Mouse (Mus musculus) hindbrain, embryonic 11.5 days (tissue): ENCODE results near the gene 1700024G13Rik. TPM values are rescaled to one million over a fixed set of nuclear protein-coding genes. Genes with fewer than 3 reads are reported as not detected.
"Not testable (repeated sequence)": the region's sequence is repeated elsewhere in the genome, so short reads cannot be mapped to it uniquely, and the experiment has no call there.

Source experiments
- ATAC-seq: fragments of 200-750 bp; cut with Nextera tagmentation; 2 replicates; pipeline ENCODE4 v1.8.0; 2017; ENCODE audit warnings: mild to moderate bottlenecking, moderate TSS enrichment, moderate library complexity; ENCODE audit not compliant: low FRiP score
- DNase-seq: peaks from one replicate; pipeline ENCODE4 v3.0.0-alpha.2; 2015; ENCODE audit warnings: low spot score
- H3K27ac ChIP-seq: fragments of 300-500 bp; sonication (generic); 2 replicates; pipeline ENCODE4 v1.5.1; 2014; ENCODE audit warnings: mild to moderate bottlenecking, low read depth, low read length
- H3K27me3 ChIP-seq: fragments of 300-500 bp; sonication (generic); 2 replicates; pipeline ENCODE4 v1.6.1; 2014; ENCODE audit warnings: mild to moderate bottlenecking, low read length, moderate library complexity, mixed read lengths; ENCODE audit not compliant: control insufficient read depth, insufficient read depth
- H3K36me3 ChIP-seq: fragments of 300-500 bp; sonication (generic); 2 replicates; pipeline ENCODE4 v1.6.1; 2014; ENCODE audit warnings: mild to moderate bottlenecking, low read length, moderate library complexity, mixed read lengths; ENCODE audit not compliant: control insufficient read depth, insufficient read depth
- H3K4me1 ChIP-seq: fragments of 300-500 bp; sonication (generic); replicated peaks from 2 replicates; pipeline ENCODE4 v1.6.1; 2014; ENCODE audit warnings: low read length, mixed read lengths; ENCODE audit not compliant: control insufficient read depth, insufficient read depth
- H3K4me2 ChIP-seq: fragments of 300-500 bp; sonication (generic); replicated peaks from 2 replicates; pipeline ENCODE4 v1.6.1; 2014; ENCODE audit warnings: mild to moderate bottlenecking, low read depth, low read length
- H3K4me3 ChIP-seq: fragments of 300-500 bp; sonication (generic); 2 replicates; pipeline ENCODE4 v1.5.1; 2014; ENCODE audit warnings: low read depth, low read length
- H3K9ac ChIP-seq: fragments of 300-500 bp; sonication (generic); 2 replicates; pipeline ENCODE4 v1.6.1; 2014; ENCODE audit warnings: low read depth, low read length
- H3K9me3 ChIP-seq: fragments of 300-500 bp; sonication (generic); 2 replicates; pipeline ENCODE4 v1.6.1; 2016; ENCODE audit warnings: low read length; ENCODE audit not compliant: control insufficient read depth
- WGBS: fragments of 180-500 bp; shearing (Covaris S2); extraction: QIAGEN DNeasy Blood & Tissue Kit; methylation state at CpG from one replicate; pipeline ENCODE4 v1.1.7; 2014; 5-methylcytosine and 5-hydroxymethylcytosine counted together
- polyA plus RNA-seq: library from polyadenylated mRNA; unstranded; fragments of >200 nt; fragmentation: Nextera tagmentation; extraction: Ambion mirVana; gene quantifications from 2 replicates; pipeline ENCODE4 v1.2.1, GENCODE M21; 2014

1700024G13Rik gene
- 1.4 and 1.6 TPM in 2 replicates for polyA plus RNA-seq

DNA sequence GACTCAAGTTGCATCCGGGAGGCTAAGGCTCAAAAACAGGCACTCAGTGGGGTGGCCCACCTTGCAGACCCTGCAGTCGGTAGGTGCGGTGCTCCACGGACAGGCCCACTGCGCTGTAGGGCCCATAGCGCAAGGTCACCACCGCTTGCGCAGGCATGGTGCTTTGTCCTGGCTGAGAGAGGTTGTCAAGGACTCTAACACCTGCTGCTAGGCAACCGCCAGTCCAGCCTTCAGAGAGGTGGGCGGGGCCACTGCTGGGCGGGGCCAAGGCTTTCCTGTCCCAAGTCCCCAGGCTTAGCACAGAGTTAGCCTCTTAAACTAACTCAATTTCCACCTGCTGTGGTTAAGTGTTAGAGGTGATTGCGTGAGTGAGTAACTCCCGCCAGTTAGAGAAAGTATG lies at the start of gene 1700024G13Rik:
Gene 1700024G13Rik, minus strand, starts transcription at position 196 of the 400 bp plus-strand sequence.
- Histone ChIP-seq H3K9ac (no peak within 1 kb of the TSS), H3K9me3 (no peaks in the 10 kb centered on the region), H3K27ac (no peak within 1 kb of the TSS), H3K4me3 (no peak within 1 kb of the TSS), H3K36me3 (no peaks in the 10 kb centered on the region), H3K27me3 (no peaks in the 10 kb centered on the region), H3K4me1 (peaks cover 3% of the 10 kb centered on the region; the same call in 1 of the 2 replicates), H3K4me2 (peak within 1 kb of the TSS; percentile 19; the same call in 1 of the 2 replicates)
- peak; percentile 88 for ATAC-seq
- 3% methylated on average over 13 of the region's 13 CpGs for WGBS
- DNase-seq, result peak; percentile 86

DNA sequence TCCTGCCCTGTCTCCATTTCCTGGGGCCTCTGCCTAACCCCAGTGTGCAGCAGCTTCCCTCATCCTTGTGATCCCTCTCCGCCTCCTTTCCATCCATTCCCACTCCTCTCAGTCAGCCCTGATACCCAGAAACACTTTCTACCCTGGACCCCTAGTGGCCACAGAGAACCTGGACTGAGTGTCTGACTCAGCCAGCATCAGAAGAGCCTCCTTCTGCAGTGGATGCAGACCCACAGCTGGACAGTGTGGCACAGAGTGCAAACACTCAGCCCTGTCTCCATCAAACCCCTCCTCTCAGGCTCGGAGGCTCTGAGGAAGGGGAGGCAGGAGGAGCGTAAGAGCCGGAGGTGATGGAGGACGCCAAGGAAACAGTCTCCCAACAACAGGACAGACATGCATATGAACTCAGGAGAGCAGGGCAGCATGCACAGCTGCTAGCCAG lies 49.2 kb upstream of the 1700024G13Rik start:
- DNase-seq, result peak; percentile 63
- peak overlapping the region; percentile 2; the same call in 1 of the 2 replicates for H3K27ac ChIP-seq

DNA sequence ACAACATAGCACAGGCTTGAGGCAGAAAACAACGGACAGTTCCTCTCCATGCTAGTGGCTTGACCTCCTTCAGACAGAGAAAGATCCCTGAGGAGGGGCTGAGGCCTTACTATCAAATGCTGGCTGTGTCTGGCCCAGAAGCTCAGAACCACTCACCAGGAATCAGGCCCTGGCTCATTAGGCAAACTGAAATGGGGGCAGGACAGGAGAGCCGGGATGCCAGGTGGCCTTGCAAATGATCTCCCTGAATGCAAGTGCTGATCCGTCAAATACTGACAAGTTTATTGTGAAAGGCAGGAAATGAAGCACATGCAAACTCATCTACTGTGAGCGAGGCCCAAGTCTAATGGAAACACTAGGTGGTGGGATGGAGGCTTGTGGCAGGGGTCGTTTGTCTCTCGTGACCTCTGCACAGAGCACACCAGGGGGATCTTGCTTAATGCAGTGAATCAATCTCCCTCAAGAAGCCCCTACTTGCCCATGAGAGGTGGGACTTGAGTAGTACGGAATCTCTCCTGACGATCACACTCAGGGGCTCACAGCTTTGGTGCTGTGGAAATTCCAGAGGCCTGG lies 40.9 kb upstream of the 1700024G13Rik start:
- peak; percentile 43 for DNase-seq
- 27% methylated on average over 8 of the region's 8 CpGs for WGBS
- 0 out of 2 replicates have a peak overlapping the region, but pooled peaks have one; percentile 42 for H3K27ac ChIP-seq

More for the DNA sequence above, 49.2 kb upstream of the 1700024G13Rik start:
- Histone ChIP-seq H3K27me3 (no peaks in the 10 kb centered on the region), H3K4me3 (no peak overlapping the region), H3K9ac (no peak overlapping the region), H3K9me3 (no peaks in the 10 kb centered on the region), H3K4me2 (no peak overlapping the region), H3K36me3 (no peaks in the 10 kb centered on the region), H3K4me1 (peaks cover 2% of the 10 kb centered on the region; the same call in 1 of the 2 replicates)
- peak; percentile 76 for ATAC-seq
- 29% methylated on average over 5 of the region's 5 CpGs for WGBS

DNA sequence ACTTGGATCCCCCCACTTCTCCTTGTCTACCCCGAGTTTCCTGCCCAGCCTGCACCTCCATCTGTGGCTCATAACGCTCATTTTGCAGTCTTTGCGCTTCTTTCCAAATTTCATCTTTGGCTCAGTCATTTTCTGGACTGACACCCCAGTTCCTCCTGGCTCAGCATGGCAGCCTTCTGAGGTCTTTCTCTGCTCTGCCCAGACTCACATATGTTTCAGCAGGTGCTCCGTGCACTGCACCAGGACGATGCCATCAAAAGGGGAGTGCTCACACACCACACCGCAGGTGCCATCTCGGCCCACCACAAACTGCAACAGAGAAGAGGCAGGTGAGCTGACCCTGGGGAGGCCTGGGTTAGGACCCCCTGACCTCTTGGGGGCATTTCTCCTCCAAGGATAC lies 35.8 kb upstream of the 1700024G13Rik start:
- 0 out of 2 replicates have a peak, but pooled peaks cover 2% of the 10 kb centered on the region for H3K27me3 ChIP-seq
- no peak for ATAC-seq
- no peak overlapping the region for H3K9ac ChIP-seq
- H3K27ac ChIP-seq, result no peak overlapping the region
- no peaks in the 10 kb centered on the region for H3K36me3 ChIP-seq
- H3K4me1 ChIP-seq, result no peaks in the 10 kb centered on the region; the same call in 1 of the 2 replicates
- 92% methylated on average over 7 of the region's 7 CpGs for WGBS
- no peak overlapping the region for H3K4me3 ChIP-seq
- no peak overlapping the region for H3K4me2 ChIP-seq
- no peaks in the 10 kb centered on the region for H3K9me3 ChIP-seq
- no peak for DNase-seq

More for the DNA sequence above, 40.9 kb upstream of the 1700024G13Rik start:
- ATAC-seq, result peak; percentile 43; the same call in 1 of the 2 replicates
- Histone ChIP-seq H3K4me1 (no peaks in the 10 kb centered on the region; the same call in 1 of the 2 replicates), H3K9me3 (no peaks in the 10 kb centered on the region), H3K9ac (no peak overlapping the region), H3K4me2 (no peak overlapping the region), H3K4me3 (no peak overlapping the region), H3K27me3 (no peaks in the 10 kb centered on the region), H3K36me3 (no peaks in the 10 kb centered on the region)

GRCm38 (mm10) chr14:32418747-32419146 lies 30.6 kb upstream of the 1700024G13Rik start:
- WGBS, result 84% methylated on average over 11 of the region's 11 CpGs

GRCm38 (mm10) chr14:32412075-32412474 lies 23.9 kb upstream of the 1700024G13Rik start:
- Histone ChIP-seq H3K27me3 (no peaks in the 10 kb centered on the region), H3K9ac (no peak overlapping the region), H3K36me3 (no peaks in the 10 kb centered on the region), H3K4me2 (no peak overlapping the region), H3K9me3 (no peaks in the 10 kb centered on the region), H3K4me1 (no peaks in the 10 kb centered on the region), H3K27ac (no peak overlapping the region), H3K4me3 (no peak overlapping the region)
- DNase-seq (no peak), ATAC-seq (no peak)
- 82% methylated on average over 5 of the region's 5 CpGs for WGBS

More at GRCm38 (mm10) chr14:32418747-32419146, 30.6 kb upstream of the 1700024G13Rik start:
- DNase-seq, result no peak
- Histone ChIP-seq H3K27ac (no peak overlapping the region), H3K4me2 (no peak overlapping the region), H3K9ac (no peak overlapping the region), H3K36me3 (no peaks in the 10 kb centered on the region), H3K27me3 (0 out of 2 replicates have a peak, but pooled peaks cover 2% of the 10 kb centered on the region), H3K4me3 (no peak overlapping the region), H3K9me3 (no peaks in the 10 kb centered on the region), H3K4me1 (no peaks in the 10 kb centered on the region)
- ATAC-seq, result no peak

- no peak overlapping the region for H3K4me3 ChIP-seq
- no peak for DNase-seq
- no peaks in the 10 kb centered on the region for H3K27me3 ChIP-seq
- H3K27ac ChIP-seq, result no peak overlapping the region
- no peaks in the 10 kb centered on the region for H3K9me3 ChIP-seq
- H3K4me2 ChIP-seq, result no peak overlapping the region
- ATAC-seq, result no peak
- no peaks in the 10 kb centered on the region for H3K4me1 ChIP-seq
- no peaks in the 10 kb centered on the region for H3K36me3 ChIP-seq
- 75% methylated on average over 5 of the region's 5 CpGs for WGBS
- no peak overlapping the region for H3K9ac ChIP-seq
Measured at GRCm38 (mm10) chr14:32410084-32410483, 21.9 kb upstream of the 1700024G13Rik start.

- not testable (repeated sequence) for DNase-seq, H3K27me3 ChIP-seq, H3K4me1 ChIP-seq, H3K36me3 ChIP-seq, H3K27ac ChIP-seq, ATAC-seq, H3K9ac ChIP-seq, H3K9me3 ChIP-seq, H3K4me3 ChIP-seq, H3K4me2 ChIP-seq
- 78% methylated on average over 1 of the region's 1 CpGs for WGBS
Measured at GRCm38 (mm10) chr14:32405399-32405798, 17.2 kb upstream of the 1700024G13Rik start.

GRCm38 (mm10) chr14:32381619-32382018 lies 6.6 kb downstream of the 1700024G13Rik start:
- ATAC-seq (no peak; the same call in 1 of the 2 replicates), DNase-seq (peak; percentile 25)
- no peaks in the 10 kb centered on the region for H3K36me3 ChIP-seq
- H3K27ac ChIP-seq, result 0 out of 2 replicates have a peak overlapping the region, but pooled peaks have one; percentile 13
- no peak overlapping the region for H3K4me2 ChIP-seq
- H3K9ac ChIP-seq, result no peak overlapping the region
- no peaks in the 10 kb centered on the region; the same call in 1 of the 2 replicates for H3K4me1 ChIP-seq
- no peaks in the 10 kb centered on the region for H3K9me3 ChIP-seq
- no peaks in the 10 kb centered on the region; the same call in 1 of the 2 replicates for H3K27me3 ChIP-seq
- no peak overlapping the region for H3K4me3 ChIP-seq
- 52% methylated on average over 15 of the region's 15 CpGs for WGBS
